Mouse (Mus musculus): Measurements from ENCODE around the gene Hoxc8.

Hoxc8 gene

DNA sequence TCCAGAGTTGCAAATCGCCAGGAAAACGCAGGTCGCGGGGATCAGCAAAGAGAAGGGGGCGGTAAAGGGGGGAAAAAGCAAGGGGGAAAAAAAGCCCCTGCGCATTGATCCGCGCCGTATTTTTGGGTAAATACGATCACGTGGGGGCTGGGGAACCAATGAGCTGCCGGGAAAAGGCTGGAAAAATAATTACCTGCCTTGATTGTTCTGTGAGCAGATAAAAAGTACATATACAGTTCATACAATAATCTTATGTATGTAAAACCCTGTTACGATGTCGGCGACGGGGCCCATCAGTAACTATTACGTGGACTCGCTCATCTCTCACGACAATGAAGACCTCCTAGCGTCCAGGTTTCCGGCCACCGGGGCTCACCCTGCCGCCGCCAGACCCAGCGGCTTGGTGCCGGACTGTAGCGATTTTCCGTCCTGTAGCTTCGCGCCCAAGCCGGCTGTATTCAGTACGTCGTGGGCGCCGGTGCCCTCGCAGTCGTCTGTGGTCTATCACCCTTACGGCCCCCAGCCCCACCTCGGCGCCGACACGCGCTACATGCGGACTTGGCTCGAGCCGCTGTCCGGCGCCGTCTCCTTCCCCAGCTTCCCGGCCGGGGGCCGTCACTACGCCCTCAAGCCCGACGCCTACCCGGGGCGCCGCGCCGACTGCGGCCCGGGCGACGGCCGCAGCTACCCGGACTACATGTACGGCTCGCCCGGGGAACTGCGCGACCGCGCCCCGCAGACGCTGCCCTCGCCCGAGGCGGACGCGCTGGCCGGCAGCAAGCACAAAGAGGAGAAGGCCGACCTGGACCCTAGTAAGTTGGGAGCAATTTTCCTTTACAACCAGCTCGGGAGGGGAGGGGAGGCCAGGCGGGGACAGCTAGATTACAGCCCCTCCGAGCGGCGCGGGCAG, 8.8 kb upstream of the Hoxc8 start:
- DNase-seq (ENCODE audit: low read depth, low spot score): no peak

DNA sequence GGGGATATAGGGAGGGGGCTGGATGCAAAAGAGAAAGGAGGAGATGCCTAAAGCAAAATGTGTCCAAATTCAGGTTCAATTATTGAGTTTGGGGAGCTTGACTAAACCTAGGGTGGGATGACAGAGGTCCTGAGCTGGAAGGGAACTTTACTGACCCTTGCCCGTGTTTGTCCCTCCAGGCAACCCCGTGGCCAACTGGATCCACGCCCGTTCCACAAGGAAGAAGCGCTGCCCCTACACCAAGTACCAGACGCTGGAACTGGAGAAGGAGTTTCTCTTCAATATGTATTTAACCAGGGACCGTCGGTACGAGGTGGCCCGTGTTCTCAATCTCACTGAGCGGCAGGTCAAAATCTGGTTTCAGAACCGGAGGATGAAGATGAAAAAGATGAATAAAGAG, 6.7 kb upstream of the Hoxc8 start:
- DNase-seq (ENCODE audit: low read depth, low spot score): no peak

DNA sequence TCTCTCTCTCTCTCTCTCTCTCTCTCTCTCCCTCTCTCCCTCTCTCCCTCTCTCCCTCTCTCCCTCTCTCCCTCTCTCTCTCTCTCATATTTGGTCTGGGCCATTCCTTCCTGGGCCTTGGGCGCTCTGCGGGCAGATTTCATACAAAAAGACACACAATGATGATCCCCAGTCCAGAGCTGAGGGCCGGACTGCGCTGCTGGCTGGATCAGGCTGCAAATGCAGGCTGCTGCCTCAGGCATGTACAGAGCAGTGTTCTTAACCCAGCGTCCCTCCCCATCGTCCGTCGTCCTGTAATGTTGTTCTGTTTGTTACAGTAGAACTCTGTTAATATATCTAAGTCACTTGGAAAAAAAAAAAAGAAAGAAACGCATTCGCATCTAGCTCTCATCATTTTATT, 5.9 kb upstream of the Hoxc8 start:
- DNase-seq (ENCODE audit: low read depth, low spot score): no peak

DNA sequence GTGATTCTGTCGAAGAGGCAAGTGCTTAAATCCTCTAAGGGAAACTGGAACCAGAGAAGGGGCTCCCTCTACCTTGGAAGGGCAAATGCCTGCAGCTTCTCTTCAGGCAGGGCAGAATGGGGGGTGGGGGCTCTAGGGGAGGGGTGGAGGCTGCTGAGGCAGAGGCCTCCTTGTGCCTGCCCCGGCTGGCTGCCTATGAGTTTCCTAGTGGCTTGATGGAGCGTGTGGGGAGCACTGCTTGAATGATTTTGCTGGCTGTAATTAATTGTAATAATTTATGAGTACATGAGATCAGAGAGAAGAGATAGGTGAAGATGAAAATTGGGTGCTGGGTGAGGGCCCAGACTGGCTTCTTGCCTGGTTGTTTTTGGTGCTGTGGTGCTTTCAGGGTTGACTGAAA, 5.5 kb upstream of the Hoxc8 start:
- no peak for DNase-seq (ENCODE audit: low read depth, low spot score)

DNA sequence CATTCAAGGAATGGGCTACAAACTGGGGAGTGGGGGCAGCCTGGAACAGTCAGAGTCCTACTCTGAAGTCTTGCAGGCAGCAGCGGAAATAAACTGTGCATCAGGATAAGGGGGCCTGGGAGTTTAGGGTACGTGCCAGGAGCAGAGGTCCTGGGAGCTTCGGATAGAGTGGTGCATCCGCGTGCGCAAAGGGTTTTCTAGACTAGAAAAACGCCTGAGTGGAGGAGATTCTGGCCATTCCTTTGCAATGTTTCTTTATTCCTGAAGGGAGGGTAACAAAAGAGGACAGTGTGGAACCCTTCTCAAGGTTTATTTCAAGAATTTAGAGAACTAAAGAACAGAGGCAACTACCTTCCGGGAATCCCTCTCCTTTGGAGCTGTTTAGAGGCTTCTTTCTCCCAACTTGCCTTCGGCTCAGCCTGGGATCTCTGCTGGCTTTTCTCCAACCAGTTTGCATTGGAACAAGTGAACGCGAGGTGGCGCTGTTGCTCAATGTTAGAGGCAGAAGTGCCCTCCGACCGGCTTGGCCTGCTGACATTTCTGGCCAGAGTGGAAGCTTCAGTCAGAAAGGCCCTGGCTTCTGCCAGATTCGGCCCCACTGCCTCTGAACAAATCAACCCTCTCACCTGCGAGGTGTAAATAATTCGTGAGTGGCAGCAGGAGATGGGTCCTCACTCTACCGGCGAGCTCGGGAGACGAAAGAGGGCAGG, 3.1 kb upstream of the Hoxc8 start:
- peak; percentile 92 for DNase-seq (ENCODE audit: low read depth, low spot score)

DNA sequence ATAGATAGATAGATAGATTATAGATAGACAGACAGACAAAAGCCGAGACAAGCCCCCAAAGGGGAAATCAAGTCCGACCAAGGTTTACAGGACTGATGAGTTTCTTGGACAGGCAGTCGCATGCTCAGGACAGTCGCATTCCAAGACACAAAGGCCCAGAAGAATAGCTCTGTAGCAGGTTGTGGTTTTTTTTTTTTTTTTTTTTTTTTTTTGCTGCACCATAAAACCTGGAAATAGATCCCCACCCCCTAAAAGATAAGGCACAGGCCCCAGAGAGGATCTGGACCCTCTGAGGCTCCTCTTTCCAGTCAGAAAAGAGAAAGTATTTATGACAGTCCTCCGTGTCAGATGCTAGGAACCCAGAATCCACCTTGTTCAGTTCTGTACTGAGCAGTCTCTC, 2.3 kb upstream of the Hoxc8 start:
- no peak for DNase-seq (ENCODE audit: low read depth, low spot score)

DNA sequence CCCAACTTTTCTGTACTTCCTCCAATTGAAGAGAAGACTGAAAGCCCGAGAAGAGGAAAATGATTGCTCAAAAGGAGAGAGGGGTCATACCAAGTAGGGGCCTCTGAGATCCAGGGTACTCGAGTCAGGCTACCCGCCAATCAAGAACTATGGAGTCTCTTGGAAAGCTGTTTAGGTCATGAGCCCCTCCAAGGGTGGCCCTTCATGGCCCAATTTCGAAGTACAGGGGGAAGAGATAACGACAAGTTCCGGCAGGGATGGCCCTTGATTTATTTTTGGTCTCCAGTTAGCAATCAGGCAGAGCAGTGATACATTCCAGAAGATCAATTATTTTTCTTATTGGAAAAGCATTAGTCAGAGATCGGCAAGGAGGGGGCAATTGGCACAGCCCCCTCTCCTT, 1.4 kb downstream of the Hoxc8 start:
- DNase-seq (ENCODE audit: low read depth, low spot score): no peak

DNA sequence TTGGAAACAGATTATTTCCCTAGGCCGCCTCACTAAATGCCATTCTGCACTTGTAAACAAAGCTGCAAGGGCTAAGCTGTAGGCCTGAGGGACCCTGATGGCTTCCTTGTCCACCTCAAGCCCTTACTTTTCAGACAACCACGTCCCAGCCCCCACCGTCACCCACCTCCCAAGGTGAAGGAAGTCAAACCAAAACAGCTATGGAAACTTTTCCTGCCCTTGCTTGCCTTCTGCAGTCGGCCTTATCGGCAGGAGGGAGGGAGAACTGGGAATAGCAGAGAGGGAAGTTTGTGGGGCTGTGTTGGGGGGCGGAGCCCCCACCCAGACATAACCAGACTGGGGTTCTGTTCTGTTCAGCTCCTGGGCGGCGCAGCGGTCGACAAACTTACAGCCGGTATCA, 1.8 kb downstream of the Hoxc8 start:
- no peak for DNase-seq (ENCODE audit: low read depth, low spot score)

DNA sequence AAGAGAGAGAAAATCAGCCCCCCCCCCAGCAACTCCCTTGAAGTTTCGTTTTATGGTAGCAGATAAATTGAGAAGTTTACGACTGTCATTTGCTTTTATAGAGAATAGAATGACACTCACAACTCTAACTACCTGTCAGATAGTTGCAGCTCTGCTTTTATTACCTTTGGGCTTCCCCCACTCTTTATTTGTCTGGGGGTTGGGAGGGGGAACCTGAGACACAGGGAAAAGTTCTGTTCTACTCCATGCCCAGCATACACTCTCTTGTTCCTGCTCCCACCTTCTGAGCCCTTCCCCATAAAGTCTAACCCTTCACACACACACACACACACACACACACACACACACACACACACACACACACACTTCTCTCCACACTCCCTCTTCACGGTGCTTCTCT, 2.5 kb downstream of the Hoxc8 start:
- no peak for DNase-seq (ENCODE audit: low read depth, low spot score)

DNA sequence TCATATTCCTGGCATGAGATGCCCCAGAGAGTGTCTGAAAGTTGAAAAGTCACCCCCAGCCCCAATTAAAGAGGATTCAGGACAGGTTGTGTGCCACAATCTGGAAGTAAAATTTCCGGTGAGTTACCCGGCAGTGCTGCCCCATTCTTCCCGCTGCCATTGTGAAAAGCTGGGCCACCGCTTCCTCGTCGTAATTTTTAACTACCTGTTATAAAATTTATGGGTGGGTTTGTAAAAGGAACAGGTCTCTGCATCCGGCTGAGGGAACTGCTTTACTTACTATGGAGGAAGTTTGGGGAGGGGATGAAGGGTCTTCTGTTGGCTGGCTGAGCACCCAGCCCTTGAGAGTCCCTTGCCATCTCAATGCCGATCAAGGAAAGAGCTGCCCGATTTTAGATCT, 6.1 kb downstream of the Hoxc8 start:
- no peak for DNase-seq (ENCODE audit: low read depth, low spot score)

DNA sequence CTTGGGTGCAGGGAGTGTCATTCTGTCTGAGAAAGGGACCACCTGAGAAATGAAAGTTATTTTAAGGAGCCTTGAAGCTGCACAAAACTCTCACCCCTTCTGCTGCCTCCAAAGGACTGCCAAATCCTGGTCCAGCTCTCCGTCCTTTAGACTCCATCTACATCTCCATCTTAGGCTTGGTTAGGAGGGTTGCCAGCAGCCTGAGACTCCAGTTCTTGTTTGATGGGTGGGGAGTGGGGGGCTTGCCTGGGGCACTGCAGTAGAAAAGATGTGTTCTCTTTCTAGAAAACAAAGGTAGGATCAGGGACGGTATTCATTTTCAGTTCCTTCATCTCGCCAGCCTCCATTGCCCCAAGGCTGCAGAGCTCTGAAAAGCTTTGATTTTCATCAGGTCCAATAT, 7.0 kb downstream of the Hoxc8 start:
- DNase-seq (ENCODE audit: low read depth, low spot score): no peak

DNA sequence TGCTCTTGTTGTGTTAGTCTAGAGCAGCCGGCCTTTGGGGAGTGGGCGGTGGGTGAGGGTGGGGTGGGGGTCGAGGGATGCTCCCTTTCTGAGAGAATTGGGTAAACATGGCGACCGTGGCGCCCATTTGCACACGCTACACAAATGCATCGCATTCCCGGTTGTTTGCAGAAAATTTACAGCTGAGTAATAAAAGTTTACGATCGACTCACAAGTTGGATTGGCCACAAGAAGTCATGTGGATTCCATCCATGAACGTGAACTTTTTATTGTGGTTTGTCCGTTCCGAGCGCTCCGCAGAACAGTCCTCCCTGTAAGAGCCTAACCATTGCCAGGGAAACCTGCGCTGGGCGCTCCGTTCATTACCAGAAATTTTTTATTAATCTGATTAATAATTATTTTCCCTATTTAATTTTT, 7.5 kb downstream of the Hoxc8 start, which contains the start of gene Hoxc6:
Gene Hoxc6, plus strand, starts transcription at position 319 of the 417 bp plus-strand sequence.
- DNase-seq (ENCODE audit: low read depth, low spot score): no peak

DNA sequence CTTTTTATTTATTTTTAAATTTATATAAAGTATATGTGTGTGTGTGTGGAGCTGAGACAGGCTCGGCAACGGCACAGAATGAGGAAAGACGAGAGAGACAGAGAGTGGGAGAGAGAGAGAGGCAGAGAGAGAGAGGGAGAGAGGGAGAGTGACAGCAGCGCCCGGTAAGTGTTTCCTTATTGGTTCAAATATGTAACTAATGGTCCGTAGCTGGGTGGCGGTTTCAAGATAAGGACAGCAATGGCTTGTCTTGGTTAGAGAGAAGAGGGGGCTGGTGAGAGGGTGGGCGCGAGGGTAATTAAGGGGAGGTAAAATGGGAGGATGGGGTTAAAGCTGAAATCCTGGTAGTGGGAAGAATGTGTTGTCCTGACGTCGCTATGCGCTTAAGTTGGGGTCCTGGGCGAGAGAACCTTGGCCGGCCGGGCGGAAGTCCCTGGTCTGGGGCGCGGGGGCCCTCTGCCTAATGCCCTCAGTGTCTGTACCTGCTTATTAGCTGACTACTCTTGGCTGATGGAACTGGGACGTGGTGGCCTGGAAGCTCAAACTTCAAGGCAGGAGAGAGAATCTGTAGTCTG, 8.3 kb downstream of the Hoxc8 start:
- no peak for DNase-seq (ENCODE audit: low read depth, low spot score)

DNA sequence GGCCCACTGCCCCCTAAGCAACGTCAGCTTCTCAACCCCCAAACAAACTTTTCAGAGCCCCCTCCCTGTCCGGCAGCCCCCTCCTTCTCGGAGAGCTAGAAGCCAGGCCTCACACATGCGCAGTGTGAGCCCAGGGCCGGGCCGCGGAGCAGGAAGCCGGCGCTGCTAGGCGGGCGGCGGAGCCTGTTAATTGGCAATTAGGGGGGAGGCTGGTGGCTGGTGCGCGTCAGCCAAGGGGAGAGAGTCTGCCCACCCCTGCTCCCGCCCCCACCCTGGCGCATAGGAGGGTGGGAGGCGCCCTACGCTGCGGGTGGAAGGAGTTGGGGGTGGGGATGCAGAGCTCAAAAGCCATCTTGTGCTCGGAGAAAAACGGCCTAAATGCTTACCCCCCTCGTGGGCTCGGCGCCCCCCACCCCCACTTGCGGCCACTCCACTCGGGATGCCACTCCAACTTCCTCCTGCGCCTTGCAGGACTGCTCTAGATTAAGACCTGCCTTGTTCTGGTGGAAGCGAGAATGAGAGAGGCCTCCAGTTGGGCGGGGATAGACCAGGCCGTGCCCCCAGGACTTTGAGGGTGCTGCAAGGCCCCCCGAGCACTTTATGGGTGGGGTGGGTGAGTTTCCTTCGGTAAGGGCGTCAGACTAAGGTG, 8.9 kb downstream of the Hoxc8 start:
- DNase-seq (ENCODE audit: low read depth, low spot score): peak; percentile 95

DNA sequence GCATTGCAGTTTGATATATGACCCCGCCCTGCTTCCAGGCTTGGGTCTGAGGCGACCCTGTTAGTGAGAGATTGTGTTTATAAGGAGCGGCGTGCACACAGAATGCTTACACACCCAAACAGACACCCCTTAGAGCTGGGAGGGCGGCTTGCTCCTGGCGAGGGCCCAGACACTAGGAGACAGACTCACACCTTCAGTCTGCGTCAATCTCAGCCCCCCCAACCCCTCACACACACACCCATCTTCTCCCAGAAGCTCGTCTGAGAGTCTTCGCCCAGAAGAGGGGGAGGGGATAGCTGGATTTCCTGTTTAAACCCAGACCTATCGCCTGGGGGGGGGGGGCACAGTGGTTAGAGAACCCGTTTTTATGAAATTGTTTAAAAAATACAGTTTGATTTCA, 9.5 kb downstream of the Hoxc8 start:
- DNase-seq (ENCODE audit: low read depth, low spot score): peak; percentile 65

DNA sequence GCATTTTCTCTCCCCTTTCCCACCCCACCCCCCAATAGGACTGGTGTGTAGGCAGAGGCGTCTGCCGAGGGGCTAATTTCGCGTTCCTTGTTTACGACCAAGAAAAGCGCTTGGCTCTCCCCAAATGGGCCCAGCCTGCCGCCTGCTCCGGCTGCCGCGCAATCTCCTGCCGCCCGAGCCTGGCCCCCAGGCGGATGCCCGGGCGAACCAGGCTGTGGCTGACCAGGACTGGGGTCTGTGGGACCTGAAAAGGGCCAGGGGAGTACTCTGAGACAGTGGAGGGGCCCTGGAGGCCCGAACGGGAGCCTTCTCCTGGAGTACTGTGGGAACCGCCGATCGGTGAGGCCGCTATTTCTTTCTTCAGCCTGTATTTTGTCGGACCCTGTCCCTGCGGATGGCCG, 10.1 kb downstream of the Hoxc8 start:
- no peak for DNase-seq (ENCODE audit: low read depth, low spot score)

DNA sequence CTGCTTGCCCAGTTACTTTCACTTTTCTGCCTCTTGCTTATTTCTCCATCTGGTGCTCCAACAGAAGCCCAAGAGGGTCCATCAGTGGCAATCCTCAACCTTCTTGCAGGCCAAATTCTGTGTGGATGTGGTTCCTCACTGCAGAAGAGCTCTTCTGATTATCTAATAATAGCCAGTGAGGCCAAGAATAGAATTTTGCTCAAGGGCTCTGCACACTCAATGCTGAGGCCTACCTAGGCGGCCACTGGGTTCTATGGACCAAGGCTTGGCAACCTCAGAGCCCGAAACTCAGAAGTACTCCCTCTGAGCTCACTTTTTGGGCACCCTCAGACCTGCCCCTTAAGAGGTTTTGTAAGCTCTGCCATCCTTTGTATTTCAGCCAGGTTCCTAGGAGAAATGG, 11.0 kb downstream of the Hoxc8 start:
- peak; percentile 71 for DNase-seq (ENCODE audit: low read depth, low spot score)

DNA sequence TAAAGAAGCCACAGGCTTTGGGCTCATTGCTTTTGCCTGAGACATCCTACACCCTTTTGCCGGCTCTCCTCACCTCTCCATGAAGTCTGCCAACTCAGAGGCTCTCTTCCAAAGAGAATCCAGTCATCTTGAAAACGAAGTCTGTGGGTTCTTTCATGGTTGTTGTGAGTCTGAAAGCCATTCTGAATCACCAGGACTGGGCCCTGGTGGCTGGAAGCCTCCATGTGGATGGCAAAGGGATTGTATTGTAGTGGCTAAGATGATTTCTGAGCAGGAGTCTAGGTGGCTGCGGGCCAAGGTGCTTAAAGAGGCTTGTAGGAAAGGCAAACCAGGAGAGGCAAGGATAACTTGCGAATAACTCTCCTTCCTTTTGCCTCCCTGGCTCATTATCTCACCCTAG, 11.7 kb downstream of the Hoxc8 start:
- DNase-seq (ENCODE audit: low read depth, low spot score): no peak

DNA sequence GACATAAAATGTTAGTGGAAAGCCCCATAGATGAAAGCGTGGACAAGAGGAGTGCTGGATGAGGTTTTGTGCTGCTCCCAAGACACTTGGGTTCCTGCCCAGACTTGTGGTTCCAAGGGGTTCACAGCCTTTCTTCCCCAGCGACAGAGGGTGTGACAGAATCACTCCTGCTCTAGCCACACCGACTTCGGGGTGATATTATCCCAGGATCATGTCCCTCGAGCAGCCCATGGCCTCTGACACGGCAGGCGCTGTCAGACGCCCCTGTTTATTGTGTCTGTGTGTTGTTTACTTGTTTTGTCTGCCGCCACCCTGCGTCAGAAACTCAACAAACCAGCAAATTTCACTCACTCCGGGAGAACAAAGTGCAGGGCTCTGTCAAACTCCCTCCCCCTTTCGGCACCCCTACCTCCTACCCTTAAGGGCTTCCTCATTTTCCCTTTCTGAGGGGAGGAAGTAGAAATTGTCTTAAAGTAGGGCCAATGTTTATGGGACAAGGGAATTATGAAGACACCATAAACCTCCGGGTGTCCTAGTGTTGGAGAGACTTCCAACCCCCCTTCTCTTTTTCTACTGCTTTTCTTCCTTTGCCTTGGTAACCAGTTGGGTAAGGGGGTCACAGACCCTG, 12.5 kb downstream of the Hoxc8 start:
- no peak for DNase-seq (ENCODE audit: low read depth, low spot score)

DNA sequence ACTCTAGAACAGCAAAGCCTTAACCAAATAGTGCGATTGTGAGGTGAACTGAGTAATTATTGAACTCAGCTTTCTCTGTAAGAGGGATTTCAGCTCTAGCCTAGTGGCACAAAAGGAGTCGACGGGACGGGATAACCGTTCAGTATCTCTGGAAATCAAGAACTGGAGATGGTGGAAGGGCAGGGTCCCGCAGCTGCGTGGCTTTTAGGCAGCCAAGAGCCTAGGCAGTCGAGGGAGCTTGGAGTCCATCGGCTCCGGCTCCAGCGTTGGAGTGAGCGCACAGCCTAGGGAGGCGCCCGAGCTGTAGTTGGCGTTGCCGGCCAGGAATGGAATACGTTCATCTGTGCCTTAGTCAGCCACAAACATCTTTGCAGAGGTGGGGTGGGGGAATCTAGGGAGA, 14.9 kb downstream of the Hoxc8 start:
- DNase-seq (ENCODE audit: low read depth, low spot score): no peak

DNA sequence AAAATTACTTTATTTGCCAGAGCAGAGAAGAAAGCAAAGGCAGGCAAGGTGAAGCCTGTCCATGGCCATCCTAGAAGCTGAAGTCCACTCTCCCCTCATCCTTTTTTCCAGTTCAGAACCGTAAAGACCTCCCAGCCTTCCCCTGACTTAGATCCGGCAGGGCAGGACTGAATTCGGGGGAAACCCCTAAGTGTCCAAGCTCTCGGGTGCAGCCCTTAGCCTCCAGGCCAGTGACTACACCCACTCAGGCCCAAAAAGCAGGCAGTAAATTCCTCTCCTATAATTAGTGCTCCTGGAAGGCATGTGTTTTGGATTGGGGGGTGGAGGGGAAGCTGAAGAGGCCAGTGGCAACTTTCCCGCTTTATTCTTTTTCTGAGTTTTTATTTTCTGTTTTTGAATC, 15.4 kb downstream of the Hoxc8 start:
- DNase-seq (ENCODE audit: low read depth, low spot score): no peak

DNA sequence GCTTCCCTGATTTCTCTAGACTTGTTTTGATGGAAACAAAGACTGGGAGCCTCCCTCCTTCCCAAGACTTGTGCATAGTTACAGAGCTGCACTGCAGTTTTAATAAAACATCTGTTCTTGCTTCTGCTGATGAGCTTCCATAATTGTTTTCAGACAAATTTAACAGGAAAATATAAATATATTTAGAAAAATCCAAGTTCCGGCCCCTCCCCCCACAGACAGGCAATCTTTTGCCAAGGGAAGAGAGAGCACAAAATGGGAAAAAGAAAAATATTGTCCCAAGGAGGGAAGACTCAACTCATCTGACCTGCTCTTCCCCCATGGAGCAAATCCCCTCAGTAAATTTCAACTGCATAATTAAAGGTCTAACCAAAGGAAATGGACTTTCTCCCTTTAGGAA, 15.9 kb downstream of the Hoxc8 start:
- DNase-seq (ENCODE audit: low read depth, low spot score): no peak

All from skeletal muscle tissue, adult 2 months (tissue).